Comparison of ENCODE assay signal across 35 mouse cellular contexts in genomic region chr1:91199793-91200192, GRCm38 (mm10). TPM values are rescaled to one million over a fixed set of nuclear protein-coding genes. Genes with fewer than 3 reads are reported as not detected.
DNase-seq lines count a peak whose midpoint lies in the region; ATAC-seq and TF ChIP-seq lines count a peak whose summit lies in the region.
"Had no signal": no experiment of that assay in that cellular context is flagged by ENCODE, and none has a peak within 500 bp of the region (broad histone marks: within the 10 kb centered on the region; RNA-seq: fewer than 3 reads in every experiment).

No protein-coding gene starts in this region.

- no peaks in the 10 kb centered on the region for H3K79me2 ChIP-seq in heart, adult 2 months (replicated peaks; ENCODE audit: control insufficient read depth, insufficient read depth, low read length)

- H3K4me1 ChIP-seq in forebrain, embryonic 14.5 days (ENCODE audit: control insufficient read depth, insufficient read depth, low read length) = peaks cover 3% of the 10 kb centered on the region; the same call in 1 of the 2 replicates
- no peaks in the 10 kb centered on the region for H3K4me1 ChIP-seq in forebrain, embryonic 12.5 days
- no peaks in the 10 kb centered on the region for H3K4me1 ChIP-seq in heart, adult 2 months (ENCODE audit: control insufficient read depth, insufficient read depth, low read length)
- H3K4me1 ChIP-seq: intestine, embryonic 15.5 days; midbrain, embryonic 10.5 days; midbrain, embryonic 15.5 days had no signal

- TF ChIP-seq POLR2A in heart, adult 2 months (IDR thresholded peaks at IDR 0.05; ENCODE audit: insufficient read depth, low read depth, low read length) = no peak

- DNase-seq in forebrain, embryonic 14.5 days (ENCODE audit: low spot score) = peak; percentile 31
- peak; percentile 93 for DNase-seq in heart, adult 11 months
- no peak for DNase-seq in heart, adult 2 months
- no peak for DNase-seq in left cerebral cortex, adult 2 months (ENCODE audit: extremely low spot score in 1 of 2, low spot score in 2 of 2)
- DNase-seq in left cerebral cortex, adult 9 months (ENCODE audit: low spot score in 2 of 2) = no peak
- DNase-seq in brain, adult 2 months (ENCODE audit: low read depth, low spot score) = peak; percentile 84
- DNase-seq in gastrocnemius, postnatal 4 days (ENCODE audit: low spot score in 2 of 2) = no peak
- DNase-seq: adrenal gland, adult 8-10 months; cerebellum, adult 11-12 months; cerebellum, adult 9-11 months; gastrocnemius, postnatal 36 days; heart, postnatal 14 days; kidney, adult 2 months; kidney, postnatal 4 days; liver; lung, adult 2 months; lung, postnatal 10 days; right cerebral cortex, postnatal 4 days; thymus, postnatal 14 days had no signal

- no peak overlapping the region for H3K9ac ChIP-seq in forebrain, embryonic 14.5 days (ENCODE audit: low read length)
- H3K9ac ChIP-seq in forebrain, embryonic 12.5 days = no peak overlapping the region
- no peak overlapping the region for H3K9ac ChIP-seq in heart, adult 2 months (ENCODE audit: low read depth, low read length)
- H3K9ac ChIP-seq: embryonic facial prominence, embryonic 13.5 days; intestine, embryonic 15.5 days; liver, embryonic 14.5 days; midbrain, embryonic 15.5 days; neural tube, embryonic 15.5 days had no signal

- no peaks in the 10 kb centered on the region for H3K27me3 ChIP-seq in forebrain, embryonic 14.5 days (replicated peaks; ENCODE audit: control insufficient read depth, insufficient read depth, low read length)
- H3K27me3 ChIP-seq in forebrain, embryonic 12.5 days = no peaks in the 10 kb centered on the region
- H3K27me3 ChIP-seq in heart, adult 2 months (ENCODE audit: control insufficient read depth, insufficient read depth, low read length) = no peaks in the 10 kb centered on the region
- H3K27me3 ChIP-seq: CH12.LX; embryonic facial prominence, embryonic 13.5 days; intestine, embryonic 15.5 days; midbrain, embryonic 15.5 days; neural tube, embryonic 15.5 days had no signal

- no peak overlapping the region for H3K4me3 ChIP-seq in forebrain, embryonic 14.5 days (ENCODE audit: low read depth, low read length)
- H3K4me3 ChIP-seq in forebrain, embryonic 12.5 days (replicated peaks) = no peak overlapping the region
- no peak overlapping the region for H3K4me3 ChIP-seq in heart, adult 2 months
- no peak overlapping the region for H3K4me3 ChIP-seq in left cerebral cortex, adult 2 months
- H3K4me3 ChIP-seq: embryonic facial prominence, embryonic 13.5 days; hindbrain, embryonic 10.5 days; intestine, embryonic 15.5 days; midbrain, embryonic 10.5 days; midbrain, embryonic 15.5 days; neural tube, embryonic 15.5 days had no signal

- ATAC-seq in forebrain, embryonic 14.5 days = no peak
- ATAC-seq in forebrain, embryonic 12.5 days (ENCODE audit: low FRiP score) = no peak
- ATAC-seq: hindbrain, postnatal 0 days; intestine, embryonic 15.5 days; midbrain, embryonic 15.5 days had no signal

- no peak overlapping the region for H3K4me2 ChIP-seq in forebrain, embryonic 14.5 days (ENCODE audit: low read length)
- no peak overlapping the region for H3K4me2 ChIP-seq in forebrain, embryonic 12.5 days
- H3K4me2 ChIP-seq: embryonic facial prominence, embryonic 13.5 days; intestine, embryonic 15.5 days; midbrain, embryonic 15.5 days; neural tube, embryonic 15.5 days had no signal

- WGBS in forebrain, embryonic 14.5 days = 77% methylated on average over 10 of the region's 10 CpGs
- WGBS in forebrain, embryonic 12.5 days = 90% methylated on average over 10 of the region's 10 CpGs
- 94% methylated on average over 10 of the region's 10 CpGs for WGBS in heart, adult 2 months

- no peaks in the 10 kb centered on the region for H3K36me3 ChIP-seq in forebrain, embryonic 14.5 days (ENCODE audit: control insufficient read depth, insufficient read depth, low read length)
- H3K36me3 ChIP-seq in forebrain, embryonic 12.5 days (replicated peaks) = no peaks in the 10 kb centered on the region
- no peaks in the 10 kb centered on the region for H3K36me3 ChIP-seq in heart, adult 2 months (ENCODE audit: control insufficient read depth, insufficient read depth, low read length)
- H3K36me3 ChIP-seq: embryonic facial prominence, embryonic 13.5 days; hindbrain, embryonic 10.5 days; intestine, embryonic 15.5 days; midbrain, embryonic 10.5 days; midbrain, embryonic 15.5 days; neural tube, embryonic 15.5 days had no signal

- H3K9me3 ChIP-seq in forebrain, embryonic 14.5 days (replicated peaks; ENCODE audit: control insufficient read depth, low read length) = no peaks in the 10 kb centered on the region
- H3K9me3 ChIP-seq in forebrain, embryonic 12.5 days = no peaks in the 10 kb centered on the region
- H3K9me3 ChIP-seq: embryonic facial prominence, embryonic 13.5 days; hindbrain, embryonic 10.5 days; intestine, embryonic 15.5 days; midbrain, embryonic 10.5 days; midbrain, embryonic 15.5 days; neural tube, embryonic 15.5 days had no signal

- TF ChIP-seq CTCF in heart, adult 2 months (IDR thresholded peaks at IDR 0.05) = no peak
- TF ChIP-seq CTCF in left cerebral cortex, adult 2 months (IDR thresholded peaks at IDR 0.05) = no peak

- intact Hi-C loops in heart, adult 2 months (cut with DNase I) = no loop called here
- intact Hi-C loops in left cerebral cortex, adult 2 months (cut with DNase I) = loop anchor here (10.0 kb wide), 1 partner anchor 255 kb away; the partner anchor contains the start of gene Per2

- no peak for TF ChIP-seq EP300 in heart, adult 2 months (IDR thresholded peaks at IDR 0.05; ENCODE audit: insufficient read depth, low read depth, low read length)

- no peak overlapping the region for H3K27ac ChIP-seq in forebrain, embryonic 14.5 days (ENCODE audit: low read depth, low read length)
- H3K27ac ChIP-seq in forebrain, embryonic 12.5 days = no peak overlapping the region
- no peak overlapping the region for H3K27ac ChIP-seq in heart, adult 2 months
- H3K27ac ChIP-seq in left cerebral cortex, adult 2 months = peak overlapping the region; percentile 53
- H3K27ac ChIP-seq: embryonic facial prominence, embryonic 13.5 days; hindbrain, embryonic 10.5 days; hindbrain, postnatal 0 days; intestine, embryonic 15.5 days; kidney, postnatal 0 days; liver, embryonic 14.5 days; macrophage; midbrain, embryonic 10.5 days; midbrain, embryonic 15.5 days; neural tube, embryonic 15.5 days had no signal

RNA-seq across cellular contexts. Expression of gene Ramp1, which starts 20.2 kb away (rescaled TPM):
- 2.6 and 3.0 TPM in 2 replicates for polyA plus RNA-seq in forebrain, embryonic 14.5 days (2014; fragmentation: Nextera tagmentation; extraction: Ambion mirVana)
- polyA plus RNA-seq in forebrain, embryonic 12.5 days (2016; fragmentation: Nextera tagmentation; extraction: Ambion mirVana) = 0.10 and 0.26 TPM in 2 replicates
- total RNA-seq in heart, adult 2 months (2021) = 1 to 10 TPM; 4.5 to 5.8 TPM
- 9.2 and 20.2 TPM in 2 replicates for polyA plus RNA-seq in heart, adult 2 months (2012; rRNA removed)
- total RNA-seq in left cerebral cortex, adult 2 months (2021) = 10 to 100 TPM; 52.6 to 53.0 TPM
- 10 to 100 TPM; 66.3 to 66.6 TPM for total RNA-seq in gastrocnemius, postnatal 4 days (2021)
- total RNA-seq: CH12.LX had no signal

RNA-seq across cellular contexts. Expression of gene Ube2f, which starts 50.3 kb away (rescaled TPM):
- polyA plus RNA-seq in forebrain, embryonic 14.5 days (2014; fragmentation: Nextera tagmentation; extraction: Ambion mirVana) = 73.0 and 78.8 TPM in 2 replicates
- 75.9 and 78.9 TPM in 2 replicates for polyA plus RNA-seq in forebrain, embryonic 12.5 days (2016; fragmentation: Nextera tagmentation; extraction: Ambion mirVana)
- total RNA-seq in heart, adult 2 months (2021) = 10 to 100 TPM; 43.1 to 48.1 TPM
- 39.4 and 62.5 TPM in 2 replicates for polyA plus RNA-seq in heart, adult 2 months (2012; rRNA removed)
- total RNA-seq in left cerebral cortex, adult 2 months (2021) = 10 to 100 TPM; 54.0 to 55.3 TPM
- 10 to 100 TPM; 52.5 to 55.5 TPM for total RNA-seq in gastrocnemius, postnatal 4 days (2021)

RNA-seq across cellular contexts. Expression of gene Rbm44, which starts 54.9 kb away (rescaled TPM):
- 0.15 and 0.17 TPM in 2 replicates for polyA plus RNA-seq in forebrain, embryonic 14.5 days (2014; fragmentation: Nextera tagmentation; extraction: Ambion mirVana)
- polyA plus RNA-seq in forebrain, embryonic 12.5 days (2016; fragmentation: Nextera tagmentation; extraction: Ambion mirVana) = 0.28 and 0.31 TPM in 2 replicates
- not detected for total RNA-seq in heart, adult 2 months (2021)
- polyA plus RNA-seq in heart, adult 2 months (2012; rRNA removed) = not detected in 2 replicates
- total RNA-seq in left cerebral cortex, adult 2 months (2021) = not detected
- under 1 TPM in 1 of 2 experiments, not detected in 1; 0.10 TPM for total RNA-seq in gastrocnemius, postnatal 4 days (2021)
- total RNA-seq: adrenal gland, adult 8-10 months; gastrocnemius, adult 18-20 months; gastrocnemius, postnatal 36 days; hindbrain, postnatal 0 days; layer of hippocampus, postnatal 14 days; left cerebral cortex, postnatal 14 days had no signal
- polyA plus RNA-seq: C2C12; kidney, adult 2 months; lung, adult 2 months had no signal

Comparison
In these comparisons a context has a peak if more than half of its experiments do, and no peak if none do; other contexts are left out.
1. DNase-seq: peak in forebrain, embryonic 14.5 days (single experiment), heart, adult 11 months (single experiment) and brain, adult 2 months (single experiment); none in heart, adult 2 months (0 of 2), left cerebral cortex, adult 2 months (0 of 2), left cerebral cortex, adult 9 months (0 of 2) and gastrocnemius, postnatal 4 days (0 of 2).
2. RNA of gene Ramp1, which starts 20.2 kb away (total RNA-seq): 66.3 to 66.6 TPM in gastrocnemius, postnatal 4 days and 52.6 to 53.0 TPM in left cerebral cortex, adult 2 months; 4.5 to 5.8 TPM in heart, adult 2 months; every median in the first group is over 4 times any median in the second.